Mouse (Mus musculus) hindbrain, embryonic 10.5 days (tissue): ENCODE data around the gene Tpst2. TPM values are rescaled to one million over a fixed set of nuclear protein-coding genes. Genes with fewer than 3 reads are reported as not detected.

Experiments used
- DNase-seq: peaks from one replicate; pipeline ENCODE4 v3.0.0-alpha.2; 2017; ENCODE audit warnings: low spot score
- H3K27ac ChIP-seq: fragments of 300-500 bp; sonication (generic); 2 replicates; pipeline ENCODE4 v1.5.1; 2016; ENCODE audit warnings: mild to moderate bottlenecking, moderate library complexity
- H3K27me3 ChIP-seq: fragments of 300-500 bp; sonication (generic); 2 replicates; pipeline ENCODE4 v1.6.1; 2016; ENCODE audit warnings: mild to moderate bottlenecking; ENCODE audit not compliant: poor library complexity, insufficient read depth, severe bottlenecking
- H3K36me3 ChIP-seq: fragments of 300-500 bp; sonication (generic); 2 replicates; pipeline ENCODE4 v1.6.1; 2016; ENCODE audit warnings: mild to moderate bottlenecking, moderate library complexity
- H3K4me1 ChIP-seq: fragments of 300-500 bp; sonication (generic); replicated peaks from 2 replicates; pipeline ENCODE4 v1.6.1; 2016; ENCODE audit warnings: mild to moderate bottlenecking
- H3K4me3 ChIP-seq: fragments of 300-500 bp; sonication (generic); 2 replicates; pipeline ENCODE4 v1.5.1; 2016; ENCODE audit warnings: mild to moderate bottlenecking, moderate library complexity
- H3K9me3 ChIP-seq: fragments of 300-500 bp; sonication (generic); 2 replicates; pipeline ENCODE4 v1.6.1; 2016; ENCODE audit warnings: mild to moderate bottlenecking, moderate library complexity
- WGBS: fragments of 180-500 bp; shearing (Covaris S2); methylation state at CpG from one replicate; pipeline ENCODE4 v1.1.7; 2016; 5-methylcytosine and 5-hydroxymethylcytosine counted together
- polyA plus RNA-seq: library from polyadenylated mRNA; unstranded; fragments of >200 nt; fragmentation: Nextera tagmentation; extraction: Ambion mirVana; gene quantifications from 2 replicates; pipeline ENCODE4 v1.2.1, GENCODE M21; 2016

The Tpst2 gene
- polyA plus RNA-seq, 1 experiment from 2014 or later: 37.2 TPM

DNA sequence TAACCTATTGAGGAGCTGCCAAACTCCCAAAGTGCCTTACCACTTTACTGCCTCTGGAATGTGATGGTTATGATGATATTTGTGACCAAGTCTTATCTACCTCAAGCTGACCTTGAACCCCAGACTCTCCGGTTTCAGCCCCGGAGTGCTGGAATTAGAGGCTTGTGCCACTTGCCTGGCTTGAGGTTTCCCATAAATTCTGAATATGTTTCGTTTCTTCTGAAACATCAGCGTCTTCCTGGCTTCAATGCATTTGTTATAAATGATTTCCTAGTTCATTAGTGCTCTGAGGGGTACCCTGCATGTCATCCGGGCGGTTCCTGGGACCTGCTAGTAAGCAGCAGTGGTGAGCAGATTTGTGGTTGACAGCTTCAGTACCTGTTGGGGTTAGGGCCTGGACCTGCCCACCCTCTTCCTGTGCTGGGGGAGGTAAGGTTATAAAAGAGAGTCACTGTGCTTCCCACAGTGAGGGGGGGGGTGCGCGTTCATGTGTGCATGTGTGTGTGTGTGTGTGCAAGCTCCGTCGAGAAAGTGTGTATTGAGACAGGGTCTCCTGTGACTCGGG, 1.5 kb downstream of the Tpst2 start:
- H3K4me3 ChIP-seq: peak overlapping the region; percentile 78
- H3K4me1 ChIP-seq: peaks cover 90% of the 10 kb centered on the region
- H3K27me3 ChIP-seq: peaks cover 8% of the 10 kb centered on the region; the same call in 1 of the 2 replicates
- no peaks in the 10 kb centered on the region for H3K36me3 ChIP-seq
- WGBS: 93% methylated on average over 11 of the region's 11 CpGs
- no peak overlapping the region for H3K27ac ChIP-seq
- DNase-seq: no peak
- H3K9me3 ChIP-seq: no peaks in the 10 kb centered on the region

DNA sequence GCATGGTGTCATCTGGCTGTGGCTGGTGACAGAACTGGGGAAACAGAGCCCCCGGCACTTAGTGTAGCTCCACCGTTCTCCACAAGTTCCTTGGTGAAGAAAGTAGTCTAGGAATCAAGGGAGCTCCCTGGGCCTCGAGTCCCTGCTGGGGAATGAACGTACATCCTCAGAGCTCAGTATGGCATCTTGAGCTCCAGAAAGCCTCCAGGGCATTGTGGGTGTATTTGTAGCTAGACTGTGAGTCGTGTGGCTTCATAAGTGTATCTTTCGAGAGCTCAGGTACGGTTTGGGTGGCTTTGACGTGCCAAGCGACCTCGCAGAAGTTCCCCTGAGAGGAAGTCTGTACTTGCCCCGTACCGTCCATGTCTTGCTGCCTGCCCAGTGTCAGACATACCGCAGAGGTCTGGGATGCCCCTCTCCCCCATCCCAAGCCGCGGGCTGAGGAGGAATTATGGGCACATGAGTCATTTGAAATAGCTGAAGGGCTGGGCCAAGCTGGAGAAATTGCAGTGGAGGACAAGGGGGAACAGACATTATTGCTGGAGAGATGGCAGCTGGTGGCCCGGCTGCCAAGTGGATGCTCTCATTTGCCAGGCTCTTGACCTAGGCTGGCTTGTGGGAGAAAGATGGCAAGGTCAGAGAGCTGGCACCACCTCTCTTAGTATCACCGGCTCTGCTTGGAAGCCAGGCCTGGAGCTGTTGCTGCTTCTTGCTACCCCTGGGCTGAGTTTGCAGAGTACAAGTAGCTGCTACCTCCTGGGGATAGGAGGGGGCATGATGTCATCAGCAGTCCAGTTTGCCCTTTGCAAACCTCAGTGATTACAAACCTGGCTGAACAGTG, 2.9 kb downstream of the Tpst2 start:
- Histone ChIP-seq H3K4me3 (no peak overlapping the region), H3K9me3 (no peaks in the 10 kb centered on the region), H3K27me3 (peaks cover 8% of the 10 kb centered on the region; the same call in 1 of the 2 replicates), H3K36me3 (no peaks in the 10 kb centered on the region), H3K27ac (peak overlapping the region; percentile 45), H3K4me1 (peaks cover 96% of the 10 kb centered on the region)
- 89% methylated on average over 17 of the region's 17 CpGs for WGBS
- DNase-seq: no peak

DNA sequence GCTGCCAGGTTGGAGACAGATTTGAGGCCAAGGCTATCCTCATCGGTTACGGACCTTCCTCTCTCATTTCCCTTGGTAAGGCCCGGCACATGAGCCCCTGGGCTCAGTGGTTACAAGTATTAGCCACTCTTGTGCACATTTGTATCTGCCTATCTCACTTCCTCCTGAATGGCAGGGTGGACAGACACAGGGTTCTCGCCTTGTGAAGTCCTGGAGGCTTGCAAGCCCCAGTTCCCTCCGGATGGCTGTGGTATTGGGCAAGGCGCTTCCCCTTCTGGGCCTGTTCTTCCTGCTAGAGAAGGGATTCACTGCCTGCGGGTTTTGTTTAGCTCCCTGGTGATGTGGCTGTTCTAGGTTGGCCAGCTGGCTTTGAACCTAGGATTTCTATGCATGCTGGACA, 3.7 kb downstream of the Tpst2 start:
- Histone ChIP-seq H3K9me3 (no peaks in the 10 kb centered on the region), H3K36me3 (no peaks in the 10 kb centered on the region), H3K4me1 (peaks cover 91% of the 10 kb centered on the region), H3K27me3 (peaks cover under 1% of the 10 kb centered on the region; the same call in 1 of the 2 replicates), H3K4me3 (no peak overlapping the region), H3K27ac (peak overlapping the region; percentile 45)
- DNase-seq: no peak
- WGBS: 84% methylated on average over 7 of the region's 7 CpGs

DNA sequence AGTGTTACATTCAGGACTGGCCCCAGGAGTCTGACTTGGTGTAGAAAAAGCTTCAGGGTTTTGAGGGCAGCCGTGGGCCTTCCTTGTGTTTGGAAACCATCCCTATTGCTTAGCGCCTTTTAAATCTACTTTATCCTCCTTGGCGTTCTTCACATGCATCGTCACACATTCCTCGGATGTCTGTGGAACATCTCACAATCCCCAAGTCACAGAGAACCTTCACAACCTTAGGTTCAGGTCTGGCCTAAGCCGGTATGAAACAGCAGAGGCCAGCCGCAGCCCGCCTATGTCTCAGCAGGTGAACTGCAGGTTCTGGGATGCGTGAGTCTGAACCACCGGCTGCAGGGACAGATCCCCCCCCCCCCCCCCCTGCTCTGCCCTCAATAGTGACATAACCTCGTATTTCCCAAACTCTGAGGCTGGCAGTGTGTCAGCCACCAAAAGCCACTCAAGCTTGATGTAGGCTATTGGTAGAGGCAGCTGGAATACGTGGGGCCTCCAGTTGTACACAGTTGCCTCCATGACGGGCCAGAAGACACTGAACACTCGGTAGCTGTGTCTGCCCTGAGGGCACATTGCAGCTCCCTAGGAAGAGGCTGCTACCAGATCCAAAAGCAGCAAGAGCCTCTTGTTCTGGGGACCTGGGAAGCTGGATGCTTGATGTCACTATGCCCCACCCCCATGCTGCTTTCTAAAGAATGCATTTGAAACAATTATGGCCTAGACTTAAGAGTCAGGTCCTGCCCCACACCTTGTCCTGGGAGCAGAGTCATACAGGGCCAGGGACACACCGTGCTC, 4.6 kb downstream of the Tpst2 start:
- no peaks in the 10 kb centered on the region for H3K36me3 ChIP-seq
- DNase-seq: no peak
- no peak overlapping the region for H3K4me3 ChIP-seq
- 62% methylated on average over 15 of the region's 15 CpGs for WGBS
- H3K9me3 ChIP-seq: no peaks in the 10 kb centered on the region
- H3K4me1 ChIP-seq: peaks cover 88% of the 10 kb centered on the region
- H3K27me3 ChIP-seq: no peaks in the 10 kb centered on the region
- H3K27ac ChIP-seq: peak overlapping the region; percentile 64

DNA sequence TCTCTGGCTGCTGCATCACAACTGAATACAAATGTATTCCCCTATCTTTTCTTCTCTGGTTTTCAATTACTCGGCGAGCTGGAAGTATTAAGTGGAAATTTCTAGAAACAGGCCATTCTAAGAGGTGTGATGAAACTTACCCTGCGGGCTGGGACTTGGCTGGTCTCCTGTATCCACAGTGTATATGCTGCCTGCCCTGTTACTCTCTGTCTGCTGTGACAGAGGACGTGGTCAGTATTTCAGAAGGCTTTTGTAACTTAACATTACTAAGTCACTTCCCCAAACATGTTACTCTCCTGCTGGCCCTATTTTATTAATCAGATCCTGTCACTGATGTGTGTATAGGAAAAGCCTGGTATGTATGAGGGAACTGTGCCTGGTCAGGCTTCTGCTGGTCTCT, 5.2 kb downstream of the Tpst2 start:
- H3K4me1 ChIP-seq: peaks cover 82% of the 10 kb centered on the region
- no peaks in the 10 kb centered on the region for H3K9me3 ChIP-seq
- no peaks in the 10 kb centered on the region for H3K36me3 ChIP-seq
- no peaks in the 10 kb centered on the region for H3K27me3 ChIP-seq
- H3K4me3 ChIP-seq: no peak overlapping the region
- WGBS: 85% methylated on average over 4 of the region's 4 CpGs
- no peak for DNase-seq
- H3K27ac ChIP-seq: 0 out of 2 replicates have a peak overlapping the region, but pooled peaks have one; percentile 51

DNA sequence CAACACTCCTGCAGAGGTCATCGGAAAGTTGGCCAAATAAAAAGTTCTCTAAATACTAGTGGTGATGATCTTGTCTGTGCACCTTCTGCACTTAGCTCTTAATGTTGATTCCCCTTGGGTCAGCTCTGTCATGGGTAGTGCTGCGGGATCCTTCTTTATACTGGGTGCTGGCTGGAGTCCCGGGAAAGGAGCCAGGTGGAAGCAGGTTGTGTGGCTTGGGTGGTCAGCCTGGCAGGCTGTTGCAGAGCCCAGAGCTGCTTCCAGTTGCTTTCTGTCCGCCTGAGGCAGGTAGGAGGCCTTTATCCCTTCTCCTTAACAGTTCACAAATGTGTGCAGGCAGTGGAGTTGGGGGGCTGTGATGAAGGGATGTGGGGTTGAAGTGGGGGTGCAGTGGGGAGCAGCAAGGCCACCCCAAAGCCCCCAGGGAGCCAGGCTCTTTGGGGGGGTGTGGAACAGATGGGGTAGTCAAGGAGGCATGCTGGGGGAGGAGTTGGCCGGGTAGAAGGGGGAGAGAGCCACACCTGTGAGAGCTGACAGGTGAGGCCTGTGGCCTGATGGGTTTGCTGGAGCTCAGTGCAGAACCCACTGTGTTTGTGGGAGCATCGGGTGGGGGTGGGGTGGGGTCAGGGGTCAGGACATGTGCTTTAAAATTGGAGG, 5.8 kb downstream of the Tpst2 start:
- H3K9me3 ChIP-seq: no peaks in the 10 kb centered on the region
- WGBS: 77% methylated on average over 6 of the region's 6 CpGs
- H3K36me3 ChIP-seq: no peaks in the 10 kb centered on the region
- H3K27ac ChIP-seq: peak overlapping the region; percentile 51; the same call in 1 of the 2 replicates
- no peak overlapping the region for H3K4me3 ChIP-seq
- H3K27me3 ChIP-seq: no peaks in the 10 kb centered on the region
- DNase-seq: no peak
- H3K4me1 ChIP-seq: peaks cover 77% of the 10 kb centered on the region

DNA sequence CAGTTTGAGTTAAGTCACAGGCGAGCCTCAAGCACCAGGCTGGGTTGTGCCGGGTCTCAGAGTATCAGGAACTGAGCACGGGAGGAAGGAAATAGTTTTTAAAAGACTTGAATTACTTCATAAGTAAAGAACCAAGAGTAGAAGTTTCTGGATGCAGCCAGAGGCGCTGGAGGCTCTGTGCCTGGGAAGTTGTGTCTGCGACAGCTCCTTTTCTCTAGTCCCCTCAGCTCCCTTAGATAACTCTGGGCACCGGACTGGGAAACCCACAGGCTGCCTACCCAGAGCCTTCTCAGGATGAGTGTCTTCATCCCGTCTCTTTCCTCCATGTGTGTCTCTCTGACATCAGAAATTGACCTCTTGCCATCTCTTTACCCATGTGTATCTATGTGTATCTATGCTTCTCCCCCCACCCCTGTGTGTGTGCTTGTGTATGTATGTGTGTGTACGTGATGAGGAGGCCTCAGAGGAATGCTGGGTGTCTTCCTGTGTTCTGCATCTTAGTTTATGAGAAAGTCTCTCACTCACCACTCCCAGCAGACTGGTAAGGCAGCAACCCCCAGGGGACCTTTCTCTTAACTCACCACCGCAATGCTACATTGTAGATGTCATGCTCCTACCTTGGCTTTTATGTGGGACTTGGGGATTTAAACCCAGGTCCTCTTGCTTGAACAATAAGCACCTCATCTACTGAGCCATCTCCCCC, 6.4 kb downstream of the Tpst2 start:
- peaks cover 72% of the 10 kb centered on the region for H3K4me1 ChIP-seq
- WGBS: 77% methylated on average over 9 of the region's 9 CpGs

DNA sequence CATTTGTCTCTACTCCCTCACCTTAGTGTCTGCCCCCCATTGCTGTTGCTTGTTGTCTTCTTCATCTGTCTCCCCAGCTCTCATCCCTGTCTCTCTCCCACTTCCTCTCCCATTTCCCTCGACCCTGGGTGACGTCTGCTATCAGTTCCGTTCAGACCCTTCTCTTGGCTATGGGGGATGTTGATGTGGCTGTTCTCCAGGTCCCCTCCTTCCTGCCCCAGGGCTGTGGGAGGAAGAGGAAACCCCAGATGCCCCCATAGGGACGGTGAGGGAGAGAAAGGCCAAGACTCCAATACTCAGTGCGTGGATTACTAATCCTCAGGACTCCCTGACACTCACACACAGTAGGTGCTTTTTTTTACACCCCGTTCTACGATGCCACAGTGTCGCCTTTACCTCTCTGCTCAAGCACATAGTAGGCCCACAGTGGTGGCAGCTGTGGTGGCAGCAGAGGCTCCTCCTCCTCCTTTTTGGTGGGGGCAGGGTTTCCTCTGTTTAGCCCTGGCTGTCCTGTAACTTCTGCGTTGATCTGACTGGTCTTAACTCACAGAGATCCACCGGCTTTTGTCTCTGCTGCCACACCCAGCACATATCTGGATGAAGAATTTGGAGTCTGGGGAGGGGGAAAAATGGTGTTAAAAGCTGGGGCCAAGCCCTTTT, 7.2 kb downstream of the Tpst2 start:
- H3K27ac ChIP-seq: peak overlapping the region; percentile 57
- H3K36me3 ChIP-seq: no peaks in the 10 kb centered on the region
- WGBS: 78% methylated on average over 10 of the region's 10 CpGs
- H3K4me1 ChIP-seq: peaks cover 71% of the 10 kb centered on the region
- H3K27me3 ChIP-seq: no peaks in the 10 kb centered on the region
- no peaks in the 10 kb centered on the region for H3K9me3 ChIP-seq
- no peak overlapping the region for H3K4me3 ChIP-seq
- DNase-seq: no peak

More for the DNA sequence above, 6.4 kb downstream of the Tpst2 start:
- Histone ChIP-seq H3K27me3 (no peaks in the 10 kb centered on the region), H3K4me3 (no peak overlapping the region), H3K27ac (peak overlapping the region; percentile 51; the same call in 1 of the 2 replicates), H3K9me3 (no peaks in the 10 kb centered on the region), H3K36me3 (no peaks in the 10 kb centered on the region)
- DNase-seq: no peak

DNA sequence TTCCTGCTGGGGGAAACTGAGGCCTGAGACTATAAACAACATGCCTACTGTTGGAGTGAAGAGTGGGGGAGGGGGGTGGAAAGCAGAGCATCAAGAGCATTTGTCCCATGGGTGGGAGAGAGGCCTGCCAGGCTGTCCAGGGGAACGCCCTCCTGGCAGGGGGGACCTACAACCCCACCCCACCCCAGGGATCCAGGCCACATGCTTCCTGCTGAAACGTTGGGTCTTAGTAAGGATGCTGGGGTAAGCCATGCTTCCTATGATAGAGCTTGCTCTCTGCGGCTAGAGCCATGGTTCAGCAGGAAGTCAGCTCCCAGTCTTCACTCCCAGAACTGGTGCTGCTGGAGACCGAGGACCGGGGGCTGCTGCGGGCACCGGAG, 7.7 kb downstream of the Tpst2 start:
- H3K27ac ChIP-seq: peak overlapping the region; percentile 57
- WGBS: 74% methylated on average over 7 of the region's 7 CpGs

DNA sequence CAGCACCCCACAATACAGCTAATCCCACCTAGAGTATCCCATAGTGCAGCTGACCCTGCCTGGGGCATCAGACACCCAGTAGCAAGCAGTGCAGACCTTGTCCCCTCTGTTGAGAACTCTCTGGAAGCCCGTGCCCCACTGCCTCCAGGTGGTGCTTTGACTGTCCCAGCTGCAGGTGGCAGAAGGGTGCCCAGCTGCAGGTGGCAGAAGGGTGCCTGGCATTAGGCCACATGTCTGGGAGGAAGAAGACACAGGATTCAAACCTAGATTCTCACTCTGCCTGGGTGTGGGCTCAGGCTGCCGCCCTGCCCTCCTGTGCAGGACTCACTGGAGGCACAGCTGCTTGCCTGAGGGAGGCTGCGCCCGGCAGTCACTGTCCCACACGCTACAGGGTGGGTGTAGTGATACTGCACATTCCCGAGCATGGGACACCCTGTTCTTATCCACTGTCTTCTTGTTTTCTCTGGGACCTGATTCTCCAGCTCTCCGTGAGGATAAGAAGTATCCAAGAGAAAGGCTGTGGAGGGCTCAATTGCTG, 9.1 kb downstream of the Tpst2 start:
- H3K27ac ChIP-seq: no peak overlapping the region

More for the DNA sequence above, 7.7 kb downstream of the Tpst2 start:
- H3K36me3 ChIP-seq: no peaks in the 10 kb centered on the region
- no peak for DNase-seq
- no peaks in the 10 kb centered on the region for H3K27me3 ChIP-seq
- no peaks in the 10 kb centered on the region for H3K9me3 ChIP-seq
- no peak overlapping the region for H3K4me3 ChIP-seq
- peaks cover 66% of the 10 kb centered on the region for H3K4me1 ChIP-seq

DNA sequence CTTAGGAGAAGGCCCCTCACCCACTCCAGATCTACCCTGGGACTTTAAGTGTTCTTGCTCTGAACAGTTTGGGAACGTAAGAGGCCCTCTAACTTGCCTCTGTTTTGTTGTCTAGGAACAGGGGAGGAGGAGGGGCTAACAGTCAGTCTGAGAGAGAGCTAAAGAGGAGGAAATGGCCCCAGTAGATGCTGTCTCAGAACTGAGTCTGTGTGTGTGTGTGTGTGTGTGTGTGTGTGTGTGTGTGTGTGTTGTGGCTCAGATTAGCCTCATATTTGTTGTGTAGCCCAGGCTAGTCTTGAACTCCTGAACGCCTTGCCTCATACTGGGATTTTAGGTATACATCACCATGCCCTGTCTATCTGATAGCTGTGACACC, 10.1 kb downstream of the Tpst2 start:
- peaks cover 53% of the 10 kb centered on the region for H3K4me1 ChIP-seq
- WGBS: 90% methylated on average over 2 of the region's 2 CpGs
- no peak overlapping the region for H3K27ac ChIP-seq

More for the DNA sequence above, 9.1 kb downstream of the Tpst2 start:
- Histone ChIP-seq H3K9me3 (no peaks in the 10 kb centered on the region), H3K27me3 (no peaks in the 10 kb centered on the region), H3K36me3 (no peaks in the 10 kb centered on the region), H3K4me3 (no peak overlapping the region), H3K4me1 (peaks cover 54% of the 10 kb centered on the region)
- DNase-seq: no peak
- WGBS: 90% methylated on average over 7 of the region's 7 CpGs

More for the DNA sequence above, 10.1 kb downstream of the Tpst2 start:
- Histone ChIP-seq H3K27me3 (no peaks in the 10 kb centered on the region), H3K9me3 (no peaks in the 10 kb centered on the region), H3K36me3 (no peaks in the 10 kb centered on the region), H3K4me3 (no peak overlapping the region)
- no peak for DNase-seq
